Mouse (Mus musculus) sigmoid colon, adult 10 weeks (tissue): ENCODE measurements around the gene Clec4g. TPM values are rescaled to one million over a fixed set of nuclear protein-coding genes. Genes with fewer than 3 reads are reported as not detected.

ENCODE experiments used
- polyA plus RNA-seq: library from polyadenylated mRNA; stranded (reverse); fragments of 350-450 nt; fragmentation: Illumina TruSeq; extraction: RNeasy Lipid Tissue Mini Kit (QIAGEN cat#74804); gene quantifications from one replicate; pipeline ENCODE4 v1.2.3, GENCODE M21; 2014; ENCODE audit warnings: low read depth, low replicate concordance

The Clec4g gene
- not detected for polyA plus RNA-seq

DNA sequence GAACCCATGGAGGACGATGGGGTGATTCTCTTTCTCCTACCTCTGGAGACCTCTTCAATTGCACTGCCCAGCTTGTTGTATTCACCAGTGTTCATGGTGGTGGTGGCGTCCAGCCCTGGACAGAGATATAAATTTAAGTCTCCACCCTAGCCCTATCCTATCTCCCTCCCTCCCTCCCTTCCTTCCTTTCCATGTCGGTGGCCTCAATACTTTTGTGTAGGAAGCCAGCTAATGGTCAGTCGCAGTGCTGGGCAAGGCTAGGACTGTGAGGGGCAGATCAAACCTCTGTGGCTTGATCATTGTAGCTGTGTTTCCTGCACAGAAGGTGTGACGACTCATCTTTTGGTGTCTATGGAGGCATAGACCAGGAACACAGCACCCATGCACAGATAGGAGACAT, at the start of gene Clec4g:
Gene Clec4g (minus strand): TSS at position 101 of the 400 bp plus-strand sequence.

DNA sequence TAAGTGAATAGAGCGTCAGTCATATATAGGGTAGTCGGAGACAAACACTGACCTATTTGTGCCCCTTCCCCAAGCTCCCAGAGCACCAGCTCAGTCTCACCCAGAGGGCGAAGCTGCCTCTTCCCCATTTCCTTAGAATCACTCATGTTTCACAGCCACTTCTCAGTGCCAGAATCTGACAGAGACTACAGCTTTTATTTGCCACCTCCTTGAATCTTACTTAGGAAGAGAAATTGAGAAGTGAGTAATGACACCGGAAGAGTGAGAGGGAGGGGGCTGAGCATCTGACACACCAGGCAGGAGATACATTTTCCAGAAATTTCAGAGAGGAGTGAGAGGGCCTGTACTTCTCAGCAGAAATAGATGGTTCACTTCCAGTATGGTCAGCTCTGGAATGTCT, 28.3 kb upstream of the Clec4g start, which contains the start of gene Cd209a:
Gene Cd209a (minus strand): TSS at position 224 of the 400 bp plus-strand sequence.

DNA sequence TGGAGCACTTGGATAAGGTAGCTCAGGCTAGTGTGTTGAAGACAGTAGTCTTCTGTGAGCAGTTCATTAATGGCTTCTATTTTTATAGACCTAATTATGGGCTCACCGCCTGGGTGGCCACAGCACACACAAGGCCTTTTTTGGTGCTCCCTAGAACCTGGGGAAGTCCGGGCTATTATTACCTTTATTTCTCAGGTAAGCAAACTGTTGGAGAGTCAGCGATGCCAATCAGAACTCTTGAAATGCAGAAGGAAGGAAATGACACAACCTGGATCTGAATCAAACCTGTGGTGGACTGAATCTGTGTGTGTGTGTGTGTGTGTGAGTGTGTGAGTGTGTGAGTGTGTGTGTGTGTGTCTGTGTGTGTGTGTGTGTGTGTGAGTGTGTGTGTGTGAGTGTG, 26.3 kb downstream of the Clec4g start, which contains the start of gene Fcer2a:
Gene Fcer2a (minus strand): TSS at position 55 of the 400 bp plus-strand sequence.

DNA sequence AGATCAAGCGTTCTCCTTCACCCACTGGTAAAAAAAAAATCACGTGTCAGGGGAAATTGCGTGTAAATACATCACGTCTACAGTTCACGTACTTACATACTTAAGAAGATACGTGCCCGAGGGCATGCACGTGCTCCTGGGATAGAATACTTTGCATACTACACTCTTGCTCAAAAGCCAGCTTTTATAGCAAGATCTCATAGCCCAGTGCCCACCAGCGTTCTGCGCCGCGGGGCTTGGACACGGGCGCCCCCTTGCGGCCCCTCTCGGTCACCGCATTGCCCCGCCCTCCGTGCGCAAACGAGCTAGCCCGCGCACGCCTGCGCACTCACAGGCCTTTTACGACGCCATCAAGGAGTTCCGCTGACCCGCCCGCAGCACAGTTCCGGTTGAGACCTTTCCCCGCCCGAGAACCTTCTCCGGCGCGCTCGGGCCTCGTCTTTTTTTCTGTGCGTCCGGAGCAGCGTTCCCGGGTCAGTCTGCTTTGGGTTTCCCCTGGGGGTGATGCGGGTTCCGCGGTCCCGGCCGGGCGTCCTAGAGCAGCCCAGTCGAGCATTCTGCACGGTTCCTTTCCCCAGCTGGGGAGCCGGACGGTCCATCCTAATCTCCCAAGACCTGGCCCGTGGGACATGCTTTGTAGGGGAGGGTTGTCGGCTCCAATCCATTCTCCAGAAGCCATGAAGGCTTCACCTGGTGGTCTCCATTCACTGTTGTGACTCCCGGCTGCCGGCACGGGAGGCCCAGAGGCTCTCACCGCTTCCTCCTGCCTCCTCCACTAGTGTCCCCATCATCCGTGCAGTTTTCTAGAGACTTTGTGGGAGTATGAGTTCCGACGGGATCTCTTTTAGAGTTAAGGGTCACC, 44.1 kb downstream of the Clec4g start, which contains the start of gene Trappc5:
Gene Trappc5 (plus strand): TSS at position 169 of the 862 bp plus-strand sequence.

DNA sequence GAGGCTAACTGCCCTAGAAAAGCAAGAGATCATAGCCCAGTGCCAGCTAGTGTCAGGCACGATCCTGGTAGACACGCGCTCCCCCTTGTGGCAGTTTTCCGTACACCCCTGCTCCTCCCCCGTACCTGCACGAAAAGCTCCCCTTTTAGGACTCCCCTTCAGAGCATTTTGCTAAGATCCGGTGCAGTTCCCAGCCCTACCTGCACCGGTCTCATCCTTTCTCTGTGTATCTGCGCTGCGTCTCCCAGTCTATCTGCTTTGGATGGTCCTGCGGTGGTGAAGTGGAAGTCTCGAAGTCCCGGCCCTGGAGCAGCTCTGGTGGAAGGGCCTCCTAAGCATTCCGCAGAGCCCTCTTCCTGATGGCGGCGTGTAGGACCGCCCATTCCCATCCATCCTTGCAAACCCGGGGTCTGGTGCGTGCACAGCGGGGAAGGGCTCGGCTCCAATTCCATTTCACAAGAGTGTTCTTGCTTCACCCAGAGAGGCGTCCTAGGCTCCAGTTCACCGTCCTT, 48.4 kb downstream of the Clec4g start, which contains the start of gene Fcor:
Gene Fcor (minus strand): TSS at position 383 of the 512 bp plus-strand sequence.

DNA sequence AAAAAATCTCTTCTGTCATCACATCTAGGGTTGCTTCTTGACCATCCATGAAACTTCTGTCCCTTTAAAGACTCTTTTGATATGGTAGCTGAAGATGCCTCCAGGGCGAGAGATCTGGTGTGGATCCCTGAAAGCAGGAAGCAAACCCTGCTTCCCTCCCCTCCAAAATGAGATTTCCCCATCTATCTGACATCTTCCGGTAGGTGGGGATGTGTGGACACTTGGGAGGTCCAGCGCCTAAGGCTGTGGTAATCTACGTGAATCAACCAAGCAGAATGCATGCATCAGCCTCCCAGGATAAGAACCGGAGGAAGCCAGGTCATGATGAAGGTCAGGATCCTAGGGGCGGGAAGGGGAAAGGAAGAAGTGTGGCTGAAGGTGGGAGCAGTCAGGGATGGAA, 54.9 kb downstream of the Clec4g start, which contains the start of gene Mcemp1:
Gene Mcemp1 (plus strand): TSS at position 248 of the 400 bp plus-strand sequence.

Other genes with a start within 250 kb of the Clec4g start
- gene Tex45, start 249.8 kb downstream of the Clec4g start, polyA plus RNA-seq, result not detected
- 2.6 TPM for gene Zfp358, start 227.5 kb downstream of the Clec4g start, polyA plus RNA-seq
- 27.1 TPM for gene Mcoln1, start 220.2 kb downstream of the Clec4g start, polyA plus RNA-seq
- 17.3 TPM for gene Pnpla6, start 205.3 kb downstream of the Clec4g start, polyA plus RNA-seq
- 2.2 TPM for gene C330021F23Rik, start 152.7 kb downstream of the Clec4g start, polyA plus RNA-seq
- 6.7 TPM for gene Camsap3, start 133.4 kb downstream of the Clec4g start, polyA plus RNA-seq
- 0.50 TPM for gene Xab2, start 99.3 kb downstream of the Clec4g start, polyA plus RNA-seq
- 17.8 TPM for gene Pet100, start 99.1 kb downstream of the Clec4g start, polyA plus RNA-seq
- not detected for gene Pcp2, start 95.1 kb downstream of the Clec4g start, polyA plus RNA-seq
- 69.0 TPM for gene Stxbp2, start 89.7 kb downstream of the Clec4g start, polyA plus RNA-seq
- 7.4 TPM for gene Retn, start 64.9 kb downstream of the Clec4g start, polyA plus RNA-seq
- gene Mcemp1, start 54.9 kb downstream of the Clec4g start, polyA plus RNA-seq, result 0.60 TPM
- gene Fcor, start 48.3 kb downstream of the Clec4g start, polyA plus RNA-seq, result not detected
- 7.8 TPM for gene Trappc5, start 44.4 kb downstream of the Clec4g start, polyA plus RNA-seq
- 5.3 TPM for gene Fcer2a, start 26.5 kb downstream of the Clec4g start, polyA plus RNA-seq
- gene Cd209a, start 28.3 kb upstream of the Clec4g start, polyA plus RNA-seq, result 4.4 TPM
- gene Cd209e, start 133.7 kb upstream of the Clec4g start, polyA plus RNA-seq, result 0.47 TPM
- not detected for gene Cd209d, start 157.9 kb upstream of the Clec4g start, polyA plus RNA-seq
- 3.7 TPM for gene Cd209b, start 206.2 kb upstream of the Clec4g start, polyA plus RNA-seq
- 0.28 TPM for gene Cd209c, start 234.1 kb upstream of the Clec4g start, polyA plus RNA-seq